Mouse (Mus musculus): ENCODE measurements around the gene Slc27a3. TPM values are rescaled to one million over a fixed set of nuclear protein-coding genes. Genes with fewer than 3 reads are reported as not detected.
A peak's percentile ranks its signal among the peaks of the same experiment; 100 is the strongest.

The Slc27a3 gene
- total and polyA plus RNA-seq, 2 experiments from 2014 or later, result 25.0 to 47.4 TPM

DNA sequence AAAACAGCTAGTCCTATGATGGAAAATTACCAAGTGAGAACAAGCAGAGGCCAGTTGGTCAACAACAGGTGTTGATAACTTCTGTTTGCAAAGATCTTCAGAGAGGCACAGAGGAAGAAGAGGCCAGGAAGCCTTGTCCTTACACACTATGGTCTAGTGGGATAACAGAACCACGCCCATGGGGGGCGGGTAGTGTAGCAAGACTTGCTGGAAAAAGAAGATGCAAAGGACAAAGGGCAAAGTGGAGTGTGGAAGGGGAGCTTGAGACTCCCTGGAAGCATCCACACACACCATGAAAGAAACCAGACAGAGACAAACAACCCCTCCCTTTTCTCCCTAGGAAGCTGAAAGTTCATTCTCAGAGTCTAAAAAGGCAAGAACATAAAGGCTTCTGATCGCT, 39.8 kb upstream of the Slc27a3 start:
- no peaks in the 10 kb centered on the region for H3K9me3 ChIP-seq (ENCODE audit: low read length)
- peaks cover 10% of the 10 kb centered on the region; the same call in 1 of the 2 replicates for H3K4me1 ChIP-seq (ENCODE audit: insufficient read depth)
- no peak overlapping the region for H3K4me3 ChIP-seq (ENCODE audit: low read depth, low read length)
- TF ChIP-seq CTCF (IDR thresholded peaks at IDR 0.05; ENCODE audit: low read depth), result no peak
- no peaks in the 10 kb centered on the region for H3K27me3 ChIP-seq (ENCODE audit: insufficient read depth, low read length)
- no peak overlapping the region for H3K9ac ChIP-seq
- no peak overlapping the region for H3K27ac ChIP-seq (ENCODE audit: low read depth, low read length)
- H3K4me2 ChIP-seq (ENCODE audit: low read depth), result no peak overlapping the region
- DNase-seq (no peak), ATAC-seq (no peak)
- WGBS, result 94% methylated on average over 3 of the region's 3 CpGs
- H3K36me3 ChIP-seq (ENCODE audit: insufficient read depth), result peaks cover 4% of the 10 kb centered on the region; the same call in 1 of the 2 replicates

DNA sequence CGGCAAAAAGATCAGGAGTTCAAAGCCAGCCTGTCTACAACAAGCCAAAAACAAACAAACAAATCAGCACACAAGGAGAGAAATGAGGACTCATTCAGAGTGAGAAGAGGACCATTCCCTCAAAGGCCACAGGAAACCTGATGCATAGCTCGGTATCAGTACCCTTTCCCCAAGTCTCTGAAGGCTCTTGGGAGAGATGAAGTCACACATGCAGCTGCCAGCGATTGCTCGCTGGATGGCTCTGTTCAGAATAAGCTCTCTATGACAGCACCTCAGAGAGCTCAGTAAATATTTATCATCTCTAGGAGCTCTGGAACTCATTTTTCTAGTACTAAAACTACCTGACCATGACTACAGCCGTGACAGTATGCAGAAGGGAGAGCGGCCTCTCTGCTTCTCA, 38.4 kb upstream of the Slc27a3 start:
- Histone ChIP-seq H3K4me2 (ENCODE audit: low read depth) (no peak overlapping the region), H3K27me3 (ENCODE audit: insufficient read depth, low read length) (no peaks in the 10 kb centered on the region)
- TF ChIP-seq CTCF (IDR thresholded peaks at IDR 0.05; ENCODE audit: low read depth), result no peak

DNA sequence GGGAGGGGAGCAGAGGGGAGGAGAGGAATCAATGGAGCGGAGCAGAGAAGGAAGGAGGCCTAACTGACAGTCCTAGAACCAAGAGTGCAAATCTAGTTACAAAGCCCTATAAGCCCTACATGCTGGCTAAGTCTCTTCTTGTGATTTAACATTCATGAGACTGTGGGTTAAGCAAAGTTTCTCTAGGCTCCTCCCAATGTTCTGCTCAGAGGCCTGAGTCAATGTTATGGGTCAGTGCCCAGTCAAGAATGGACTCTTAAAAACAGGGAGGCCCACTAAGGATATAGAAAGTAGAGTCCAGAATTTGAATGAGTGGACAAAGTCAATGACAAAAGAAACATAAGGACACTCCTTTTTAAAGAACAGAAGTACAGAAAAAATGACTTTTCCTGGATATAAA, 37.8 kb upstream of the Slc27a3 start:
- no peak for TF ChIP-seq CTCF (IDR thresholded peaks at IDR 0.05; ENCODE audit: low read depth)
- Histone ChIP-seq H3K27me3 (ENCODE audit: insufficient read depth, low read length) (no peaks in the 10 kb centered on the region), H3K4me3 (ENCODE audit: low read depth, low read length) (no peak overlapping the region), H3K9ac (no peak overlapping the region), H3K36me3 (ENCODE audit: insufficient read depth) (peaks cover 16% of the 10 kb centered on the region), H3K4me2 (ENCODE audit: low read depth) (no peak overlapping the region), H3K4me1 (ENCODE audit: insufficient read depth) (peaks cover 10% of the 10 kb centered on the region; the same call in 1 of the 2 replicates), H3K27ac (ENCODE audit: low read depth, low read length) (no peak overlapping the region), H3K9me3 (ENCODE audit: low read length) (no peaks in the 10 kb centered on the region)
- no peak for ATAC-seq
- 80% methylated on average over 1 of the region's 1 CpGs for WGBS
- no peak for DNase-seq

More for the DNA sequence above, 38.4 kb upstream of the Slc27a3 start:
- 89% methylated on average over 6 of the region's 6 CpGs for WGBS
- DNase-seq (no peak), ATAC-seq (no peak)
- Histone ChIP-seq H3K27ac (ENCODE audit: low read depth, low read length) (no peak overlapping the region), H3K9me3 (ENCODE audit: low read length) (no peaks in the 10 kb centered on the region), H3K4me3 (ENCODE audit: low read depth, low read length) (no peak overlapping the region), H3K4me1 (ENCODE audit: insufficient read depth) (peaks cover 10% of the 10 kb centered on the region; the same call in 1 of the 2 replicates), H3K9ac (no peak overlapping the region), H3K36me3 (ENCODE audit: insufficient read depth) (peaks cover 10% of the 10 kb centered on the region)

DNA sequence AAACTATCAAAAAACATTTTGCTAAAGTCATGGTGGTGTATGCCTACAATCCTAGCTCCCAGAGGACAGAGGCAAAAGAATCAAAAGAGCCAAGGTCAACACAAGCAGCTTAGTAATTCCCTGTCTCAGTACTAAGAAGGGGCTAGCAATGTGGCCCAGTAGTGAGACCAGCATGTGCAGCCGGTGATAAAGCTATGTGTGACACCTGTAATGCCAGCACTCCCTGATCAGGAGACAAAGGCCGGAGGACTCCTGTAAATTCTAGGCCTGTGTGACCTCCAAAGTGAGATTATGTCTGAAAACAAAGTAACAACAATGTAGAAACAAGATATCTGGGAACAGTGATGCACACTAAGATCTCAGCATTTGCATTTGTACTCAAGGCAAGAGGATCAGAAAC, 35.8 kb upstream of the Slc27a3 start:
- Histone ChIP-seq H3K9ac (no peak overlapping the region), H3K36me3 (ENCODE audit: insufficient read depth) (peaks cover 28% of the 10 kb centered on the region), H3K27me3 (ENCODE audit: insufficient read depth, low read length) (no peaks in the 10 kb centered on the region), H3K27ac (ENCODE audit: low read depth, low read length) (no peak overlapping the region), H3K4me2 (ENCODE audit: low read depth) (no peak overlapping the region), H3K9me3 (ENCODE audit: low read length) (no peaks in the 10 kb centered on the region), H3K4me3 (ENCODE audit: low read depth, low read length) (no peak overlapping the region), H3K4me1 (ENCODE audit: insufficient read depth) (no peaks in the 10 kb centered on the region)
- WGBS, result 97% methylated on average over 2 of the region's 2 CpGs
- DNase-seq (no peak), ATAC-seq (no peak)
- TF ChIP-seq CTCF (IDR thresholded peaks at IDR 0.05; ENCODE audit: low read depth), result no peak

DNA sequence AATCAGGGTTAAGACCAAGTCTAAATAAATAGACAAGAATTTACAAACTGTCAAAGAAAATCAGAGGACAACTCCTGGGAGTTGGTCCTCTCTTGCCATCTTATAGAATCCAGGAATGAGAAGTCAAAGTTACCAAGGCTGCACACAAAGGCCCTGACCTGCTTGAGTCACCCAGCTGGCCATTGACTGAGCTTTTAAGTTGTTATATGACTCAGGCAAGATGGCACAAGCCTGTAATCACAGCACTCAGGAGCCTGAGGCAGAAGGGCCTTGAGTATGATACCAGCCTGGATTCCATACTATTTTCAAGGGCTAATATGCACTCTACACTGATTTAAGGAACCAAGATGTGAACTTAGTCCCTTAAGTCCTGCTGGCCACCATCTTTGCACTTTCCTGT, 33.8 kb upstream of the Slc27a3 start:
- Histone ChIP-seq H3K4me1 (ENCODE audit: insufficient read depth) (no peaks in the 10 kb centered on the region), H3K4me2 (ENCODE audit: low read depth) (no peak overlapping the region), H3K4me3 (ENCODE audit: low read depth, low read length) (no peak overlapping the region), H3K27me3 (ENCODE audit: insufficient read depth, low read length) (no peaks in the 10 kb centered on the region), H3K9me3 (ENCODE audit: low read length) (no peaks in the 10 kb centered on the region), H3K27ac (ENCODE audit: low read depth, low read length) (no peak overlapping the region), H3K9ac (no peak overlapping the region), H3K36me3 (ENCODE audit: insufficient read depth) (peaks cover 37% of the 10 kb centered on the region)
- ATAC-seq (no peak), DNase-seq (no peak)
- no peak for TF ChIP-seq CTCF (IDR thresholded peaks at IDR 0.05; ENCODE audit: low read depth)

DNA sequence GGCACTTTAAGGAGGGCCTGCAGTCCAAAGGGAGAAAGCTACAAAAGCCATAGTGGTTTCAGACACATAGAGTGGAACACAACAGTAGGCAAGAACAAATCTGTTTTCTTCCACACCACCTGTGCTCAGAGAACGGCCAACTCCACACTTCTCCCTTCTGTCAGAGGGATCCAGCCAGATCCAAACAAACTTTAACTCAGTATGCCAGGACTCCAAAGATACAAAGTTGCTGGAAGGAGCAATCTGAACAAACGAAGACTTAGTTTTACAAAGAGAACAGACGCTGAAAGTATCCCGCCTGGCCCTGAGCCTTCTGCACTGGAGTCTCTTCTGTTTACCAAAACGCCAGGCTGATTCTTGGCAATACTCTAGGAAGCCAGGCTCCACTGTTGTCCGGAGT, 31.0 kb upstream of the Slc27a3 start:
- Histone ChIP-seq H3K36me3 (ENCODE audit: insufficient read depth) (peaks cover 58% of the 10 kb centered on the region), H3K27ac (ENCODE audit: low read depth, low read length) (no peak overlapping the region), H3K4me2 (ENCODE audit: low read depth) (no peak overlapping the region), H3K4me1 (ENCODE audit: insufficient read depth) (no peaks in the 10 kb centered on the region), H3K27me3 (ENCODE audit: insufficient read depth, low read length) (no peaks in the 10 kb centered on the region), H3K9ac (no peak overlapping the region), H3K4me3 (ENCODE audit: low read depth, low read length) (no peak overlapping the region), H3K9me3 (ENCODE audit: low read length) (no peaks in the 10 kb centered on the region)
- no peak for TF ChIP-seq CTCF (IDR thresholded peaks at IDR 0.05; ENCODE audit: low read depth)
- DNase-seq, result peak; percentile 16
- 78% methylated on average over 6 of the region's 6 CpGs for WGBS
- peak; percentile 25; the same call in 1 of the 2 replicates for ATAC-seq

DNA sequence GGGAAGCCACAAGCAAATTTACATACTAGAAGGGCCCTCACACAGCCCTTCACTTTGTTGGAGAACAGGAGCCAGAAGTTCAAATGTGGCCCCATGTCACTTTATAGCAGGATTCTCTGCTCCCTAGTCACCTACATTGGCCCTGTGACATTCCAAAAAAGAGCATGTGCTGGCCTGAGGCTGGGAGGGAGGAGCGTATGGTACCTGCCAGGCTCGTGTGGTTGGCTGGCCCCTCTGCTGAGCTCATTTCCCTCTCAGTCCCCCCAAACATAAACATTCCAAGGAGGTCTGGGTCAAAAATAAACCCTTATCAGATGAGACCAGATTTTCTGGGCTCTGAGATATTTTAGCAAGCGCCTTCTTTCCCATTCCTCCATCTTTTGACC, 23.3 kb upstream of the Slc27a3 start:
- Histone ChIP-seq H3K4me1 (ENCODE audit: insufficient read depth) (no peaks in the 10 kb centered on the region), H3K27ac (ENCODE audit: low read depth, low read length) (no peak overlapping the region), H3K4me2 (ENCODE audit: low read depth) (no peak overlapping the region), H3K27me3 (ENCODE audit: insufficient read depth, low read length) (no peaks in the 10 kb centered on the region), H3K9me3 (ENCODE audit: low read length) (no peaks in the 10 kb centered on the region), H3K4me3 (ENCODE audit: low read depth, low read length) (no peak overlapping the region), H3K36me3 (ENCODE audit: insufficient read depth) (peaks cover 69% of the 10 kb centered on the region), H3K9ac (no peak overlapping the region)
- 79% methylated on average over 3 of the region's 3 CpGs for WGBS
- ATAC-seq (0 out of 2 replicates have a peak, but pooled peaks have one; percentile 10), DNase-seq (no peak)
- no peak for TF ChIP-seq CTCF (IDR thresholded peaks at IDR 0.05; ENCODE audit: low read depth)
